Mouse (Mus musculus) adrenal gland, postnatal 25 days (tissue): ENCODE measurements around the gene Rft1. TPM values are rescaled to one million over a fixed set of nuclear protein-coding genes. Genes with fewer than 3 reads are reported as not detected.

Experiments
- DNase-seq: peaks from one replicate; pipeline ENCODE4 v3.0.0; 2021; ENCODE audit warnings: mixed read lengths
- total RNA-seq: library from RNA; stranded (reverse); gene quantifications from 2 replicates; pipeline ENCODE4 v1.2.3, GENCODE M21; 2021

The Rft1 gene
- total RNA-seq, 1 experiment from 2014 or later, result 32.8 TPM

DNA sequence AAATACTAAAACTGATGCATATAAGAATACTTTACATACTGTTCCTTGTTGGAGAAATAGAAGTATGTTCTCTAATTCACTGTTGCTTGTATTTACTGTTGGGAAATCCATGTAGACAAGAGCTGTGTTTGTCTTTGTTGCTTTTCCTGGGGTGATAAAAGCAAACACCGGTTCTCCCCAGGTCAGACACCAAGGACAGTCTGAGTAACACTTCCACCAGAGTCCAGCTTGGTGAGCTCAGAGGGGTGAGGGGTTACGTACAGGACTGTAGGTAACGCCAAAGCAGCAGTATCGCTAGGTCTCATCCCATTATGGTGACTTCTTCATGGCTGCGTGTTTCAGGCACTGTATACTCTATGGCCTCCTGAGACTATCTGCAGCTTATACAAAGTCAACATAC lies 80.5 kb downstream of the Rft1 start:
- no peak for DNase-seq

DNA sequence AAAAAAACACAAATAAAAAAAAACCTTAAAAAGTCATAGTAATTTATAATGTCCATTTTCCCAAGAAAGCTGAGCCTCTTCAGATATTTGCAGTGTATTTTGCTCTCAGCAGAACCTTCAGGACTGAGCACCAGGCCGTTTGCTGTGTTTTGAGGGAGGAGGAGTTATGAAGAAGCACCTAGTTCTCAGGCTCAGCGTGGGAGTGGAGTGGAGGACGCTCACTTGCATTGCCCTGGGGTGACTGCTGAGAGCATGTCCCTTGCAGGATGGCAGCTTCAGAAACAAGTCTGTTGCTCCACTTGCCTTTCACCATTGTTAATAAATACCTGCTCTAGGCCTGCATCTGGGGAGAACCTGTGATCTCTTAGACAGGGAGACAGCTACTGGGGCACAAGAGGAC lies 81.7 kb downstream of the Rft1 start:
- no peak for DNase-seq

DNA sequence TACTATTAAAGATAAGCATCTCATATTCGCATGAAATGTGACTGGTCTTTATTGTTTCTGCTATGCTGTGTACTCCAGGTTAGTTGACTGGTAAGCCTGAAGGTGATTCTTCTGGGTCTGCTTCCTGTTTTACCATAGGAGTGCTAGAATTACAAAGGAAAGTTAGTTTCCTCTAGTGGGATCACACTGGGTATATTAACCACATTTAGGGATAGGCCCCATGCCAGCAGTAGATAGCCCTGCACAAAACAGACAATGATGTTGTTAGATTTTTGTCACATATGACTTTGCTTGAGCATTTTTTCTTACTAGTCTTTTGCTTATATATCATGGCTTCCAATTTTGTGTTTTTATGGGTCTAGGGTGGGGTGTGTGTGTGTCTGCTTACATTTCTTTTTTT lies 82.3 kb downstream of the Rft1 start:
- no peak for DNase-seq

Other genes with a start within 250 kb of the Rft1 start
- gene Dcp1a, start 174.8 kb upstream of the Rft1 start, total RNA-seq, result 30.3 TPM in 2 replicates
- gene Cacna1d, start 162.9 kb upstream of the Rft1 start, total RNA-seq, result 13.5 and 17.1 TPM in 2 replicates
- 920 and 1,133 TPM in 2 replicates for gene Tkt, start 106.0 kb upstream of the Rft1 start, total RNA-seq
- 210 and 237 TPM in 2 replicates for gene Prkcd, start 28.1 kb upstream of the Rft1 start, total RNA-seq
- gene Sfmbt1, start 60.5 kb downstream of the Rft1 start, total RNA-seq, result 28.4 and 35.0 TPM in 2 replicates
- gene Tmem110, start 171.2 kb downstream of the Rft1 start, total RNA-seq, result 15.4 and 27.1 TPM in 2 replicates
- 2.5 and 3.3 TPM in 2 replicates for gene Mustn1, start 224.8 kb downstream of the Rft1 start, total RNA-seq
- gene Itih4, start 232.1 kb downstream of the Rft1 start, total RNA-seq, result 0.46 and 17.5 TPM in 2 replicates